Mouse (Mus musculus): Measurements from ENCODE around the gene Mcub. TPM values are rescaled to one million over a fixed set of nuclear protein-coding genes. Genes with fewer than 3 reads are reported as not detected.

Mcub gene
- total RNA-seq, 2 experiments from 2014 or later, result 7.7 to 13.1 TPM

- DNase-seq (ENCODE audit: low spot score in 2 of 2), result no peak
These were observed 16.7 kb downstream of the Mcub start for GRCm38 (mm10) chr3:129953296-129953695.

GRCm38 (mm10) chr3:129949158-129949773 is 20.7 kb downstream of the Mcub start:
- DNase-seq (ENCODE audit: low spot score in 2 of 2), result no peak

- no peak for DNase-seq (ENCODE audit: low spot score in 2 of 2)
These were observed 21.6 kb downstream of the Mcub start for GRCm38 (mm10) chr3:129948359-129948758.

GRCm38 (mm10) chr3:129946217-129946914 is 23.6 kb downstream of the Mcub start:
- no peak for DNase-seq (ENCODE audit: low spot score in 2 of 2)

- DNase-seq (ENCODE audit: low spot score in 2 of 2), result no peak
These were observed 26.2 kb downstream of the Mcub start for GRCm38 (mm10) chr3:129943813-129944212.

GRCm38 (mm10) chr3:129941291-129941690 is 28.7 kb downstream of the Mcub start:
- no peak for DNase-seq (ENCODE audit: low spot score in 2 of 2)

- no peak for DNase-seq (ENCODE audit: low spot score in 2 of 2)
These were observed 29.2 kb downstream of the Mcub start for GRCm38 (mm10) chr3:129940780-129941179.

GRCm38 (mm10) chr3:129939058-129939457 is 30.9 kb downstream of the Mcub start:
- DNase-seq (ENCODE audit: low spot score in 2 of 2), result no peak

- DNase-seq (ENCODE audit: low spot score in 2 of 2), result no peak
These were observed 32.2 kb downstream of the Mcub start for GRCm38 (mm10) chr3:129937848-129938247.

GRCm38 (mm10) chr3:129936561-129936960 is 33.4 kb downstream of the Mcub start:
- no peak for DNase-seq (ENCODE audit: low spot score in 2 of 2)

- no peak for DNase-seq (ENCODE audit: low spot score in 2 of 2)
These were observed 37.6 kb downstream of the Mcub start for GRCm38 (mm10) chr3:129932443-129932842.

- DNase-seq (ENCODE audit: low spot score in 2 of 2), result no peak
These were observed 39.7 kb downstream of the Mcub start for GRCm38 (mm10) chr3:129930213-129930778.

GRCm38 (mm10) chr3:129925861-129926260 is 44.1 kb downstream of the Mcub start:
- no peak for DNase-seq (ENCODE audit: low spot score in 2 of 2)

- DNase-seq (ENCODE audit: low spot score in 2 of 2), result no peak
These were observed 46.4 kb downstream of the Mcub start for GRCm38 (mm10) chr3:129923581-129923980.

GRCm38 (mm10) chr3:129918434-129918833 is 51.6 kb downstream of the Mcub start:
- DNase-seq (ENCODE audit: low spot score in 2 of 2), result peak; percentile 60 to 67

GRCm38 (mm10) chr3:129917424-129917823 is 52.6 kb downstream of the Mcub start:
- DNase-seq (ENCODE audit: low spot score in 2 of 2), result no peak

- DNase-seq (ENCODE audit: low spot score in 2 of 2), result no peak
These were observed 56.8 kb downstream of the Mcub start for GRCm38 (mm10) chr3:129913241-129913640.

- DNase-seq (ENCODE audit: low spot score in 2 of 2), result no peak
These were observed 58.0 kb downstream of the Mcub start for GRCm38 (mm10) chr3:129912025-129912424.

GRCm38 (mm10) chr3:129904381-129905132 is 65.4 kb downstream of the Mcub start:
- DNase-seq (ENCODE audit: low spot score in 2 of 2), result no peak

- no peak for DNase-seq (ENCODE audit: low spot score in 2 of 2)
These were observed 66.1 kb downstream of the Mcub start for GRCm38 (mm10) chr3:129903866-129904265.

GRCm38 (mm10) chr3:129903369-129903768 is 66.6 kb downstream of the Mcub start:
- no peak for DNase-seq (ENCODE audit: low spot score in 2 of 2)
